Mouse (Mus musculus) myocyte (in vitro differentiated cells): ENCODE measurements around the gene Myh6. TPM values are rescaled to one million over a fixed set of nuclear protein-coding genes. Genes with fewer than 3 reads are reported as not detected.

Experiments used
- H3K27me3 ChIP-seq: one replicate; pipeline ENCODE4 v1.6.1; 2011; ENCODE audit not compliant: control insufficient read depth, insufficient read depth, insufficient read length
- H3K36me3 ChIP-seq: one replicate; pipeline ENCODE4 v1.6.1; 2011; ENCODE audit not compliant: control insufficient read depth, insufficient read depth
- H3K4me2 ChIP-seq: one replicate; pipeline ENCODE4 v1.6.1; 2011; ENCODE audit warnings: low read depth, control low read depth
- H3K4me3 ChIP-seq: one replicate; pipeline ENCODE4 v1.5.1; 2011; ENCODE audit warnings: mild to moderate bottlenecking, control low read depth, moderate library complexity
- H3K79me2 ChIP-seq: one replicate; pipeline ENCODE4 v1.6.1; 2011; ENCODE audit not compliant: control insufficient read depth, insufficient read depth
- H3ac ChIP-seq: one replicate; pipeline ENCODE4 v1.6.1; 2011; ENCODE audit not compliant: control insufficient read depth, insufficient read length
- CEBPB ChIP-seq: IDR thresholded peaks from 2 replicates; pipeline ENCODE4 v1.6.1; 2011; ENCODE audit warnings: mild to moderate bottlenecking, moderate library complexity; ENCODE audit not compliant: poor library complexity, insufficient read depth, severe bottlenecking
- E2F4 ChIP-seq: IDR thresholded peaks from one replicate; pipeline ENCODE4 v1.6.1; 2011; ENCODE audit warnings: mild to moderate bottlenecking, control low read depth, moderate library complexity; ENCODE audit not compliant: insufficient read depth
- MAX ChIP-seq: IDR thresholded peaks from one replicate; pipeline ENCODE4 v1.6.1; 2011; ENCODE audit warnings: low read depth, mild to moderate bottlenecking, control low read depth
- MYOD1 ChIP-seq, 3 experiments: IDR thresholded peaks; one replicate each; pipeline ENCODE4 v1.6.1; 2011; ENCODE audit warnings: control low read depth in 2 of 3, low read depth in 2 of 3, mild to moderate bottlenecking in 2 of 3, moderate library complexity in 1 of 3; ENCODE audit not compliant: insufficient read length in 2 of 3, control insufficient read depth in 1 of 3
- MYOG ChIP-seq, 3 experiments: IDR thresholded peaks; one replicate each; pipeline ENCODE4 v1.6.1; 2011; ENCODE audit warnings: control low read depth in 2 of 3, low read depth in 2 of 3, mild to moderate bottlenecking in 2 of 3; ENCODE audit not compliant: insufficient read length in 2 of 3, control insufficient read depth in 1 of 3, insufficient read depth in 1 of 3
- POLR2A ChIP-seq: IDR thresholded peaks from one replicate; pipeline ENCODE4 v1.6.1; 2011; ENCODE audit warnings: low read depth, mild to moderate bottlenecking, control low read depth, moderate library complexity; ENCODE audit not compliant: insufficient read length
- POLR2AphosphoS2 ChIP-seq: IDR thresholded peaks from one replicate; pipeline ENCODE4 v1.6.1; 2011; ENCODE audit warnings: low read depth, control low read depth; ENCODE audit not compliant: insufficient read length
- REST ChIP-seq: IDR thresholded peaks from one replicate; pipeline ENCODE4 v1.6.1; 2011; ENCODE audit warnings: mild to moderate bottlenecking, control low read depth, moderate library complexity; ENCODE audit not compliant: insufficient read depth, insufficient read length
- SRF ChIP-seq: IDR thresholded peaks from one replicate; pipeline ENCODE4 v1.6.1; 2011; ENCODE audit warnings: low read depth; ENCODE audit not compliant: control insufficient read depth, insufficient read length
- TCF12 ChIP-seq: IDR thresholded peaks from one replicate; pipeline ENCODE4 v1.6.1; 2011; ENCODE audit warnings: mild to moderate bottlenecking, control low read depth; ENCODE audit not compliant: poor library complexity, insufficient read depth, severe bottlenecking
- TCF3 ChIP-seq: IDR thresholded peaks from one replicate; pipeline ENCODE4 v1.6.1; 2011; ENCODE audit warnings: low read depth, control low read depth; ENCODE audit not compliant: insufficient read length
- USF1 ChIP-seq: IDR thresholded peaks from one replicate; pipeline ENCODE4 v1.6.1; 2011; ENCODE audit warnings: low read depth, mild to moderate bottlenecking, control low read depth, moderate library complexity
- polyA plus RNA-seq: library from polyadenylated mRNA; unstranded; fragments of >200 nt; fragmentation: generic; extraction: Trizol; gene quantifications from one replicate; pipeline ENCODE4 v1.2.1, GENCODE M21; 2012; ENCODE audit warnings: missing spikeins

Myh6 gene
- polyA plus RNA-seq, 1 experiment, result 15.0 TPM

DNA sequence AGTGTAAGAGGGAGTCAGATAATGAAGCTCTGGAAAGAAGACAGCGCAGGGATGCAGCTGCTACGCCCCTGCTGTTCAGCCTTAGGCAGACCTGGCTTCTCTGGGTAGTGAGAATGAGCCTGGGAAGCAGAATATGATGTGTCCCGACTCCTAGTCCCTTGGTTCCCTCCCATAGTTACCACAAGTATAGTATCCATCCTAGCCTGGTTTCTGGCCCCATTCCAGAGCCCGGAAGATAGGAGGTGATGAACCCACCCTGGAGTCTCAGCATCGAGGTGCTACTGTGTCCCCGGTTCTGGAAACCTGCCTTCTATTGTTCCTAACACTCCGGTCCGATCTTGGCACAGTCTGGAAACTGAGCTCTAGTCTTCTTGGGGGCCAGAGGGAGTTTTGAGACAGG is 41.7 kb upstream of the Myh6 start:
- no peak for TF ChIP-seq SRF
- peak in 1 of 3 experiments; percentile 5 for TF ChIP-seq MYOD1 (IDR thresholded peaks at IDR 0.05; ENCODE audit: control insufficient read depth in 1 of 3, insufficient read length in 2 of 3, low read depth in 2 of 3)
- Histone ChIP-seq H3ac (no peak overlapping the region), H3K27me3 (no peaks in the 10 kb centered on the region), H3K79me2 (no peaks in the 10 kb centered on the region), H3K4me2 (no peak overlapping the region), H3K4me3 (no peak overlapping the region), H3K36me3 (no peaks in the 10 kb centered on the region)

DNA sequence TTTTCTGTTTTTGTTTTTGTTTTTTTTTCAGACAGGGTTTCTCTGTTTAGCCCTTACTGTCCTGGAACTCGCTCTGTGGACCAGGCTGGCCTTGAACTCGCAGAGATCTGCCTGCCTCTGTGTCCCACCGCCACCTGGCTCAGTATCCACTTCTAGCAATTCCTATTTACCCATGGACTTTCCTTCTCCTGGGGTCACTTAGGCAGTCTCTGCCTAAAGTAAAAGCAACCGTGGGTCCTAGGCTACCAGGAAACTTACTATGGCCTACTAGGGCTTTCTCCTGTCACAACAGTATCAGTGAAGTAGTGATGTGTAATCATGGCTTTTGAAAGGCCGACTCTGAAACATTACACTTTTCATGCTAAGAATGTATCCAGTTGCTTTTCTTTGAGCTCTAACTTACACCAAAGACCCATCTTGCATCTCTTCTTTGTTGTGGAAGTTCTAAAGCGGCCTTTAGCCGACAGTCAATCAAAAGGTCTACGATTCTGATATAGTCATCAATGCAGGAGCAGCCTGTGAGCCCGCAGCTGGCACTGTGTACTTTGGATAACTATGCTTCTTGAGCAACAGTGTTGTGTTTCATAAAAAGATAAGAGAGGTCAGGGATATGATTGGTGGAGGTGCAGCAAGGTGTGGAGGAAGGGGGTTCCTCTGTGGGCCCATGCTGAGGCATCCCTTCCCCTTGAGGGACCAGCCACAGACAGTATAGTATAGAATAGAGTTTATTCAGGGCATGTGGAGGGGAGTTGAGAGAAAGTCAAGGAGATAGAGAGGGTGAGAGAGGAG is 40.6 kb upstream of the Myh6 start:
- Histone ChIP-seq H3K4me3 (no peak overlapping the region), H3K36me3 (no peaks in the 10 kb centered on the region), H3K27me3 (no peaks in the 10 kb centered on the region), H3K4me2 (no peak overlapping the region), H3ac (no peak overlapping the region), H3K79me2 (no peaks in the 10 kb centered on the region)
- no peak for TF ChIP-seq USF1
- TF ChIP-seq MYOG (IDR thresholded peaks at IDR 0.05; ENCODE audit: control insufficient read depth in 1 of 3, insufficient read depth in 1 of 3, insufficient read length in 2 of 3, low read depth in 2 of 3), result no peak
- TF ChIP-seq CEBPB, result no peak
- no peak for TF ChIP-seq POLR2A
- TF ChIP-seq TCF12, result no peak
- TF ChIP-seq TCF3, result no peak
- no peak for TF ChIP-seq MAX
- no peak for TF ChIP-seq POLR2AphosphoS2
- no peak for TF ChIP-seq E2F4
- no peak for TF ChIP-seq SRF
- TF ChIP-seq REST, result no peak
- TF ChIP-seq MYOD1 (IDR thresholded peaks at IDR 0.05; ENCODE audit: control insufficient read depth in 1 of 3, insufficient read length in 2 of 3, low read depth in 2 of 3), result no peak

DNA sequence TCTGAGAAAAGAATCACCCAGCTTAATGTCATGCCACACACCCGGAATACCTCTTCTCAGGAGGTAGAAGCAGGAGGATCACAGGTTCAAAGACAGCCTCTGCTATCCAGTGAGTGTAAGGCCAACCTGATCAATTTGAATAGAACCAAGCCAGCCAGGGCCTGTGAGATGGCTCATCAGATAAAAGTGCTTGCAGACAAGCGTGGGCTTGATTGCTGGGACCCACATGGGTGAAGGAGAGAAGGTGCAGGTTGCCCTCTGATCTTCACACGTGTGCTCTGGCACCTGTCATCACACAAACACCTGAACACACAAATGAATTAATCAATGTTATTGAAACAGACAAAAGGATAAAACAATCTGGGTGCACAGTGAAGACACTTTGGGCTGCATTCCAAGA is 39.8 kb upstream of the Myh6 start:
- no peaks in the 10 kb centered on the region for H3K36me3 ChIP-seq
- H3K4me2 ChIP-seq, result no peak overlapping the region
- TF ChIP-seq POLR2A (no peak), MYOD1 (IDR thresholded peaks at IDR 0.05; ENCODE audit: control insufficient read depth in 1 of 3, insufficient read length in 2 of 3, low read depth in 2 of 3) (no peak), USF1 (no peak), TCF12 (no peak), TCF3 (no peak), MYOG (IDR thresholded peaks at IDR 0.05; ENCODE audit: control insufficient read depth in 1 of 3, insufficient read depth in 1 of 3, insufficient read length in 2 of 3, low read depth in 2 of 3) (no peak), POLR2AphosphoS2 (no peak), E2F4 (no peak), CEBPB (no peak)
- H3ac ChIP-seq, result no peak overlapping the region
- H3K79me2 ChIP-seq, result no peaks in the 10 kb centered on the region
- no peaks in the 10 kb centered on the region for H3K27me3 ChIP-seq
- H3K4me3 ChIP-seq, result no peak overlapping the region

DNA sequence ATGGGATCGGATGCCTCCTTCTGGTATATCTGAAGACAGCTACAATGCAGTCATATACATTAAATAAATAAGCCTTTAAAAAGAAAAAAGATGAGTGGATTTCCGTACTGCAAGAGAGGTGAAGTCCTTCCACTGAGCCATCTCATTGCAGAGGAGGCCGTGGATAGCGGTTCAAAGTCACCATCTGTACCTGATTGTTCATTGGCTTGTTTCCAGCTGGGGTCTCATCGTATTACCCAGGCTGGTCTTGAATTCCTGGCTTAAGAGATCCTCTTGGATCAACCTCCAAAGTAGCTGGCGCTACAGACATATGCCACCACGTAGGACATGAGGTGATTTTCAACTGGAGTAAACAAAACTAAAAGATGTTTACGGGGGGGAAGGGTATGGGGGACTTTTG is 39.2 kb upstream of the Myh6 start:
- TF ChIP-seq E2F4 (no peak), REST (no peak), MYOD1 (IDR thresholded peaks at IDR 0.05; ENCODE audit: control insufficient read depth in 1 of 3, insufficient read length in 2 of 3, low read depth in 2 of 3) (no peak), MAX (no peak), TCF12 (no peak), TCF3 (no peak), CEBPB (no peak), MYOG (IDR thresholded peaks at IDR 0.05; ENCODE audit: control insufficient read depth in 1 of 3, insufficient read depth in 1 of 3, insufficient read length in 2 of 3, low read depth in 2 of 3) (no peak), POLR2AphosphoS2 (no peak), USF1 (no peak), POLR2A (no peak), SRF (no peak)
- Histone ChIP-seq H3K27me3 (no peaks in the 10 kb centered on the region), H3K4me3 (no peak overlapping the region), H3K4me2 (no peak overlapping the region), H3K79me2 (no peaks in the 10 kb centered on the region), H3K36me3 (no peaks in the 10 kb centered on the region), H3ac (no peak overlapping the region)

DNA sequence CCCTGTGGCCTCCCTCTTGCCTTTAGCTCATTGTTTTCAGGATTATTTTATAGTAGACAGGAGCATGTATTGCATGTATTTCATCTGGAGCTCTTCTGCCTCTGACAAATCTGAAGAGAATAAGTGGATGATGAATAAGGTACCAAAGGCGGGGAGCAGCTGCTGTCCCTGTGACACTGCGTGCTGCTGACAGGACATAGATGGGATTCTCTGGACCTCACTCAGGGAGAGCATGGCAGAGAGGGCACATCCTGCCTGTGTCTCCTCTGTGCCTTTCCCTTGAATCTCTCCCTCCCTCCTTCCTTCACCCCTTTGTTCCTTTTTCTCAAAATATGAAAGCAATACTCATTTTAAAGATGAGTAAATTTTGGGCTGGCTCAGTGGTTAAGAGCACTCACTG is 38.8 kb upstream of the Myh6 start:
- no peak overlapping the region for H3K4me2 ChIP-seq
- TF ChIP-seq MYOD1 (IDR thresholded peaks at IDR 0.05; ENCODE audit: control insufficient read depth in 1 of 3, insufficient read length in 2 of 3, low read depth in 2 of 3), result peak; percentile 40 to 84 (median 45)
- no peak for TF ChIP-seq REST
- TF ChIP-seq MAX, result no peak
- TF ChIP-seq POLR2AphosphoS2, result peak; percentile 29
- TF ChIP-seq TCF12, result peak; percentile 32
- TF ChIP-seq TCF3, result no peak
- no peak for TF ChIP-seq CEBPB
- TF ChIP-seq MYOG (IDR thresholded peaks at IDR 0.05; ENCODE audit: control insufficient read depth in 1 of 3, insufficient read depth in 1 of 3, insufficient read length in 2 of 3, low read depth in 2 of 3), result peak in 2 of 3 experiments; percentile 80 to 91
- no peak for TF ChIP-seq SRF
- TF ChIP-seq USF1, result no peak
- peak; percentile 51 for TF ChIP-seq POLR2A
- TF ChIP-seq E2F4, result no peak
- no peak overlapping the region for H3ac ChIP-seq
- no peak overlapping the region for H3K4me3 ChIP-seq
- H3K27me3 ChIP-seq, result no peaks in the 10 kb centered on the region
- no peaks in the 10 kb centered on the region for H3K79me2 ChIP-seq
- no peaks in the 10 kb centered on the region for H3K36me3 ChIP-seq
